Mouse (Mus musculus) right cerebral cortex, postnatal 36 days (tissue): ENCODE data around the gene Il1b.

Experiments used
- DNase-seq, 2 experiments: peaks; one replicate each; pipeline ENCODE4 v3.0.0; 2022; ENCODE audit warnings: low spot score in 2 of 2, mixed read lengths in 1 of 2

Il1b gene

DNA sequence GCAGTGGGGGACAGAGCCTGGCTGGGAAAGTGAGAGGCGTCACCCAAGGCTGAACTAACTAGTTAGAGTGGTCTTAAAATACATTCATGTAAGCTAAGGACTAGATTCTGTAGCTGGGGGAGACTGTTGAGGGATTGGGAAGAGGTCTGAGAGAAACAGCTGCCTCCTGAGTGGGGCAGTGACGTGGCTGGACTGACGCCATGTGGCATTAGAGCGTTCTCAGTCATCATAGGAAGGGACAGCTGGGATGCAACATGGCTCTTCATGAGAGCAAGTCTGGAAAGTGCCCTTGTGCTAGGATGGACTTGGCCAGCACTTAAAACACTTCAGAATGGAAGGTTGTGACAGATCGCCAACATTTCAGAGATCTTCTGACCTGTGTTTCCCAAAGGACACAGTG lies 2.1 kb downstream of the Il1b start:
- DNase-seq: no peak

- no peak for DNase-seq
Measured at GRCm38 (mm10) chr2:129368106-129368505, 2.8 kb downstream of the Il1b start.

DNA sequence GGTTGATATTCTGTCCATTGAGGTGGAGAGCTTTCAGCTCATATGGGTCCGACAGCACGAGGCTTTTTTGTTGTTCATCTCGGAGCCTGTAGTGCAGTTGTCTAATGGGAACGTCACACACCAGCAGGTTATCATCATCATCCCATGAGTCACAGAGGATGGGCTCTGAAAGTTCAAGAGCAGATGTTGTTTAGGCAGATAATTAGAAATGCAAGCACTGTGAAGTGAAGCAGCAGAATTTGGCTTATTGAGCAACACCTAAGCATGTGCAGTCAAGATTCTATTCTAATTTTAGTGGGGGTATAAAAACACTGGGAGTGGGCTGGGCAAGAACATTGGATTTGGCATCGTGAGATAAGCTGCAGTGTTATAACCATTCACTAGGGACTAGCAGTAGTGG lies 3.7 kb downstream of the Il1b start:
- DNase-seq: no peak

DNA sequence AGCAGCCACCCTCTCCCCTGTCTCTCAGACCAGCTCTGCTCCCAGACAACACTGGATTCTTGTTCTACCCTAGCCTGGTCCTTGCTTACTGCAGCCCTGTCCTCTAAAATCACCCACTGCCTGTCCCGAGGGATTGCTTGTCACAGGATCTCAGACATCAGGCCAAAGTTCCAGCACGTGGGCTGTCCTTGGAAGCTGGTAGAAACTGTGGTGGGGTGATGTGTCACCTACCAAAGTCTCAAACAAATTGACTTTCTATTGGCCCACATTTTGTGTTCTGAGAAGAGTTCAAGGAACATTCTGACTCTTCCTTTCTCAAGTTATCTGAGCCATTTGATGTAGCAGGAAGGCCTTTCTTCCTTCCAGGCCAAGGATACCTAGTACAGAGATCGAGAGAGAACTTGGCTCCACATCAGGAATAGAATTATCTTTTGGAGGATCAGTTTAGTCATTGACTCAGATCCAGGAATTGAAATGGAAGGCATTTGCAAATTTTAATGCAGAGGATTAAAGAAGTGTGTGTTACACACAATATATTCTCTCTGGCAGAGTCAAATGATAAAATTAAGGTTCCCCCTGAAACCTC lies 9.9 kb downstream of the Il1b start:
- DNase-seq: no peak

DNA sequence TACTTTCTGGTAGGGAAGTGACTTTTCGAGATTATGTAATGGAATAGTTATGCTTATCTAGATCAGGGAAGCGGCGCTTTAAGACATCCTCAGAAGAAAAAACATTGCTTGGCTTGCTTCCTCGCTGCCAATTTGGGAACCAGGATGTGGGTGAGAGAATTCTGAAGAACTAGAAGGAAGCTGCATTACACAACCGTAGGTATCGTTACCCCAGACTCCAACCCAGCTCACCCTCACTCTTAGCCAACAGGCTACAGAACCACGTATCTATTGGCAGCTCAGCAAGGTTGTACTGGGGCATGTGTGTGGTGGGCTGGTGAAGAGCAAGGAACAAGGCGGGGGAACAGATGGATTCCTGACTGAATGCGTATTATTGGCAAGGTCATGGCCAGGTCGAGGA lies 10.7 kb downstream of the Il1b start:
- DNase-seq: peak; percentile 58 to 81

DNA sequence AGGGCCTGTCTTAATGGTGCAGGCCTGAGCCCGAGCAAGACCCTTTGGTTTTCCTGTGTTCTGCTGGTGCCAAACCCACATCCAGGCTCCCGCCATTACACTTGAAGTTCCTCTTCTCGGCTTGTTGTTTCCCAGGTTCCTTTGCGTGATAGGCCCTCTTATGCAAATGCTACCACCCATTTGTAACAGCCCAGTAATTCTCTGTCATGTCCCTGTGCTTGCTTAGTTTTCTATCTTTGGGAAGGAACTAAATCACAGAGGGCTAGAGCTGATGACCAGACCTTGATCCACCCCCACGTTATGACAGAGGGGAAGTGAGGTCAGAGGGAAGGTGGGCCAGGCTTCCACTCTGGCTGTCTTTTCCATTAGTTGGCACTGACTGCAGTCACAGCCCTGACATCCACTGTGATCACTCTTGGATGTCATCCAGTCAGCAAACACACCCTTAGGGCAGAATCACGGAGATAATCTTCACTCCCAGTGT lies 32.8 kb downstream of the Il1b start:
- DNase-seq: no peak

GRCm38 (mm10) chr2:129333471-129333870 lies 37.5 kb downstream of the Il1b start:
- no peak for DNase-seq

GRCm38 (mm10) chr2:129330540-129330939 lies 40.4 kb downstream of the Il1b start:
- DNase-seq: no peak

DNA sequence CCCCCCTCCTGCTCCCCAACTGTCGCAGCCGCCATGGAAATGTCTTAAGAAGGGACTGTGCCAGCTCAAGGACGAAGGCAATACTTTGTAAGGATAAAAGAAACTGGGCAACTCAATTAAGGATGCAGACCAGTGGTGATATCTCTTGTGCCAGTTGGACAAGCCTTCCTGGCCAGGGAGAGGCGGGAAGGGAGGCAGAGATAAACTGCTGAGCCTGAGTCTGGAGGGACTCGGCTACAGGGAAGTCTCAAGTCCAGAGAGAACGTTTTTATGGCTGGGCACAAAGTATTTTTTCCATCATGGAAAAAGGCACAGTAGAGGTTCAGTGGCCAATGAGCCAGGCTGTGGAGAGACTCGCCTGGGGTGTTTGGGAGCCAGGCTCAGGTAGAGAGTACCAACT lies 40.9 kb downstream of the Il1b start:
- no peak for DNase-seq

GRCm38 (mm10) chr2:129328238-129328637 lies 42.7 kb downstream of the Il1b start:
- DNase-seq: no peak

GRCm38 (mm10) chr2:129324216-129324615 lies 46.7 kb downstream of the Il1b start:
- no peak for DNase-seq

- DNase-seq: peak in 1 of 2 experiments; percentile 54
Measured at GRCm38 (mm10) chr2:129322117-129322635, 48.8 kb downstream of the Il1b start.

DNA sequence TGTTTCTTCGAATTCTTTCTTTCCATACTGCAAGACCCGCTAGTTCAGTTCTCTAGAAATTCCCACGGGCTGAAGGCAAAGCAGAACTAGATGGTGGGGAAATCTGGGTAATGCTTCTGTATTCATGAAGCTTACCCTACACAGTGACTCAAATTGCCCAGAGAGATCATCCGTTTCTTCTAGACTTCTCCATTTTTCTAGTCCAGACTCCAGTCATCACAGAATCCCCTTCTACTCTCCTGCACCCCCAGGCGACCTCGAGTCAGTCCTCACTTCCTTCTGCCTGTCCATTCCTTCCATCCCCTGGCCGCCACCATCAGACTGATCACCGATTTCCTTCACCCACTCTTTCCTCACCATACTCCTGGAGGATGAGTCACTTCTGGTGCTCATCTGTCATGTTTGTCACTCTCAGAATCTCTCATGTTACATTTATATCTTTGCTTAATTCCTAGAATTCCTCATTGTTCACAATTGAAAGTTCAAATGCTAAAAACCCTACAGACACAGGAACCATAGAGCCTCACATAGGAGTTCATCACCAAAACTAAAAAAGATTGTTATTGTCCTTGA lies 50.8 kb downstream of the Il1b start:
- DNase-seq: peak in 1 of 2 experiments; percentile 10

DNA sequence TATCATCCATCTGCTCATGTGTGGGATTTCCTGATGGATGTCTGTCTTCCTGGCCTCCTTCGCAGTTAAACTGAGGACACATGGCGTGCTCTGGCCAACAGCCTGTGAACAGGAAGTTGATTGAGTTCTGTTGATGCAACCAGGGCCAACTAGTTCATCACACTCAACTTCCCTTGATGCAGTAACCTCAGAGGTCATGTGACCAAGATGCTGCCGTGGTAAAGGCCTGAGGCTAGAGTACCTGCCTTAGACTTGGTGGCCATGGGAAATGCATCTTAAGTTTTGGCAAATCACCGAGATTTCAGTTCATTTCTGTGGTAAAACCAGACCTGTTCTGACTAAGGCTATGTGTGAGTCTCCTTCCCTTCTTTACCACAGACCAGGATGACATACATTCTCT lies 55.1 kb downstream of the Il1b start:
- no peak for DNase-seq

DNA sequence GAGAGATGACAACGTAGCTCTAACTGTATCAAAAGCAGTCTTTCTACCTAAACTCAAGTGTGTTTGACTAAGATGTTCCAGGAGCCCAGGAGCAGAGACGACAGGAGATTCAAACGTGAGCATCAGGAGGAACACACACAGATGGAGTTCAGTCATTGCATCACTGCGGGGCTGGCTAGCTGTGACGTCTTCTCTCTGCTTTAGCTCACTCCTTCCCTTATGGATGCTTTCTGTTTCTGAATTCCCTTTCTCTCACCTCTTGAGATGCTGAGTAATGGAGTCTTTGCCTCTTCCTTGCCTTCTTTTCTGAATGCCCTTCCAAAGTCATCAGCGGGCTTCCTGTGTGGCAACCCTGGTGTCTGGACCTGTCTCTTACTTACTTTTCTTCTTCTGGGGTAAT lies 56.1 kb downstream of the Il1b start:
- no peak for DNase-seq
